Mouse (Mus musculus) olfactory bulb, adult 2 months (tissue): ENCODE results near the gene Ppp4r3a.

Experiments
- CTCF ChIP-seq: fragments of 200-500 bp; IDR thresholded peaks from 2 replicates; pipeline ENCODE4 v1.5.1; 2012; ENCODE audit warnings: low read depth, mild to moderate bottlenecking, low read length, moderate library complexity; ENCODE audit not compliant: insufficient read depth
- POLR2A ChIP-seq: fragments of 200-500 bp; IDR thresholded peaks from 2 replicates; pipeline ENCODE4 v1.6.1; 2012; ENCODE audit warnings: mild to moderate bottlenecking, low read depth, low read length, moderate library complexity; ENCODE audit not compliant: insufficient read depth

- TF ChIP-seq POLR2A, result no peak
- TF ChIP-seq CTCF, result no peak
These were observed 39.5 kb upstream of the Ppp4r3a start for GRCm38 (mm10) chr12:101123013-101123412.
